Mouse (Mus musculus): ENCODE results near the gene Cpeb4. TPM values are rescaled to one million over a fixed set of nuclear protein-coding genes. Genes with fewer than 3 reads are reported as not detected.
"Not testable (repeated sequence)": the region's sequence is repeated elsewhere in the genome, so short reads cannot be mapped to it uniquely, and the experiment has no call there.

The Cpeb4 gene
- total RNA-seq, 1 experiment from 2014 or later: 51.0 TPM

DNA sequence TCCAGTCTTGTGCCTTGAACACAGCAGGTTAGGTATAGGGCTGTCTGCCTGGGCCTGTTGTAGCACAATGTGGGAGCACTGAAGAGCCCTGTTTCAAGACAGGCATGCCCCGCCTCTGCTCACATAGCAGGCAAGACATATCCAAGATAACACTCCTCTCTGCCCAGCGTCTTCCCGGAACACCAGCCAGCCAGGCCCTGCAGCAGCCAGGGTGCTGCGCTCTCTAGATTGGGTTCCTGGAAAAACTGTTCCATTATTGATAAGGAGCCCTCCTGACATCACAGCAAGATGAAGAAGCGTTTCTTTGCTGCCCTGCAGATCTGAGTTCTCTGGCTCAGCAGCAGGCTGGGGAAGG lies 28.2 kb upstream of the Cpeb4 start:
- ATAC-seq (ENCODE audit: extremely low read depth, insufficient number of reproducible peaks, low FRiP score, poor library complexity, severe bottlenecking): no peak

- not testable (repeated sequence) for ATAC-seq (ENCODE audit: extremely low read depth, insufficient number of reproducible peaks, low FRiP score, poor library complexity, severe bottlenecking)
Measured at GRCm38 (mm10) chr11:31845111-31845510, 26.9 kb upstream of the Cpeb4 start.

DNA sequence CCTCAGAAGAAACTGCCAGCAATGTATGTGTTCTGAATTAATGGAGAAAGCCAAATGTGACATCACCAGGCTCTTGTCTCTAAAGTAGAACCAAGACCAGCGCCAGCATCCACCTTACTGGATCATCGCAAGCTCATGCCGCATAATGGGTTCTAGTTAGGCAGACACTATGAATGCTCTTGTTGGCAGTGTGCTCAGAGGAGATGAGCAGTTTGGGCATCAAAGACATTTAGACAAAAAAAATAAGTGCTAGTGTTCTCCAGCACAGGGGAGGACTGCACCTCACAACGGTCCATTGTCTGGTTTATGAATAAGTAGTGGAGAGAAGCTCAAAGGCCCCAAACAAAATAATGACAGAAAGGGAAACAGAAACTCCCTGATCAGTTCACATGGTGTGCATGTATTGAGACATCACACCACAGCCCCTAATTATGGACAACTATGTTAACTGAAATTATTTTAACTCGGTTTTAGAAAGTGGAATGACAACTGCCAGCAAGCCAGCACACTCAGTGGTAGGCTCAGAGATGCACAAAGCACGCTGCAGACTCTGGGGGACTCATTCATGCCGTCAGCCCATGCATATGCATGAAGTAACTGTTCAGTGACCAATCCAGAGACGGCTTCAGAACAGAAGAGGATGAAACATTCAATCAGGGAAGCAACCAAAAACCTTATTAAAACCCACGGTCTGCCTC lies 25.1 kb upstream of the Cpeb4 start:
- no peak for ATAC-seq (ENCODE audit: extremely low read depth, insufficient number of reproducible peaks, low FRiP score, poor library complexity, severe bottlenecking)

GRCm38 (mm10) chr11:31847469-31847805 lies 24.6 kb upstream of the Cpeb4 start:
- ATAC-seq (ENCODE audit: extremely low read depth, insufficient number of reproducible peaks, low FRiP score, poor library complexity, severe bottlenecking): no peak

GRCm38 (mm10) chr11:31848725-31849124 lies 23.3 kb upstream of the Cpeb4 start:
- ATAC-seq (ENCODE audit: extremely low read depth, insufficient number of reproducible peaks, low FRiP score, poor library complexity, severe bottlenecking): no peak

DNA sequence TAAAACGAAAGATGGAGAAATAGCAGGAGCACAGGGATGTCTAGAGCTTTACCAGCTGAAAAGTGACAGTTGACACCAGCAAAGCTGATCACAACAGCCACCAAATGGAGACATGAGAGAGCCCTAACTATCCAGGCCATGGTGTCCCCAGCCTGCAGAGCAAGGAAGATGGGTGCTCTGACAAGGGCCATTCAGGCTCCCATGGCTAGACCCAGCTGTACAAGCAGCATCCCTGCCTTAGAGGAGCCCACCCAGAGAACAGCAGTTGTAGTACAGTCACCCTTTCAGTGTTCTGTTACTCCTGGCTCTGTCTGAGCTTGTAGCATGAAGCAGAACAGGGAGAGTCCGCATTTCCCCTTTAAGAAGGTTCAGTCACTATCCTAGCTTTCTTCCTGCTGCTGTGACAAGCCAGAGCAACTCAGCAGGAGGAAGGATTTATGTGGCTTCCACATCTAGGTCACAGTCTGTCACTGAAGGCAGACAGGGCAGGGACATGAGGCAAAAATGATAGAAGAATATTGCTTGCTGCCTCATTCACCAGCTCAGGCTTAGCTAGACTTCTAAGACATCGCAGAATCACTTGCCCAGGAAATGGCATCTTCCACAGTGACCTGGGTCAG lies 21.7 kb upstream of the Cpeb4 start:
- ATAC-seq (ENCODE audit: extremely low read depth, insufficient number of reproducible peaks, low FRiP score, poor library complexity, severe bottlenecking): no peak

DNA sequence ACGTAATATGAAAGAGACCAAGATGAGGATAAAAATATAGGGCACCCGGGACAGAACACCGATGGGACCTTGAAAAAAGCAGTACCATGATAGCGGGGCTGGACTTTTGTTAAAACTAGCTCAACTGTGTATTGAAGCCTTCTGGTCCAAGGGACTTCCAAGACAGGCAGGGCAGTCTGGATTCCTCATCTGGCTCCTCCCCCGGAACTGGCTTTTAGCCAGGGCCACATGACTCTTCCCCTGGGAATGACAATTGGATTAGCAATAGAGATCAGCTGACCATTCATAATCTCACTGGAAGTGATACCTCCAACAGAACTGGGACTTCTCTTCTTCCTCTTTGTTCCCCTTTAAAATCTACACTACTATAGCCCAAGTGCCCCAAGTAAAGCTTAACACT lies 21.0 kb upstream of the Cpeb4 start:
- no peak for ATAC-seq (ENCODE audit: extremely low read depth, insufficient number of reproducible peaks, low FRiP score, poor library complexity, severe bottlenecking)

- no peak for ATAC-seq (ENCODE audit: extremely low read depth, insufficient number of reproducible peaks, low FRiP score, poor library complexity, severe bottlenecking)
Measured at GRCm38 (mm10) chr11:31851702-31852560, 20.1 kb upstream of the Cpeb4 start.

GRCm38 (mm10) chr11:31854955-31855354 lies 17.1 kb upstream of the Cpeb4 start:
- ATAC-seq (ENCODE audit: extremely low read depth, insufficient number of reproducible peaks, low FRiP score, poor library complexity, severe bottlenecking): no peak

DNA sequence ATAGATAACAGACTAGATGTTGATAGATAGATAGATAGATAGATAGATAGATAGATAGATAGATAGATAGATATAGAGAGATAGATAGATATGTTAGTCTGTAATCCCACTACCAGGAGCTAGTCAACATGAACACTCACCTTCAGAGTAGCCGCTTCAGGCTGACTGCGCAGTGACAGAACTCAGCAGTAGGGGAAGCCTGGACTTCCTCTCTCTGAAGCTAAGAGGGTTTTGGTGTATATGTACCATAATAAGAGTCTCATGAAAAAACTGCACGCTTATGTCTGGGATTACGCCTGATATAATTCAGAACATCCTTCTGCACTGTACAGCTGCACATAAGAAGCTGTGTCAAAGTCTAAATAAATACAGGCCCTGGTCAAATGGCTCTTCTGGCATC lies 14.5 kb upstream of the Cpeb4 start:
- no peak for ATAC-seq (ENCODE audit: extremely low read depth, insufficient number of reproducible peaks, low FRiP score, poor library complexity, severe bottlenecking)

GRCm38 (mm10) chr11:31861149-31861890 lies 10.7 kb upstream of the Cpeb4 start:
- ATAC-seq (ENCODE audit: extremely low read depth, insufficient number of reproducible peaks, low FRiP score, poor library complexity, severe bottlenecking): no peak

GRCm38 (mm10) chr11:31867976-31868375 lies 4.0 kb upstream of the Cpeb4 start:
- ATAC-seq (ENCODE audit: extremely low read depth, insufficient number of reproducible peaks, low FRiP score, poor library complexity, severe bottlenecking): no peak

DNA sequence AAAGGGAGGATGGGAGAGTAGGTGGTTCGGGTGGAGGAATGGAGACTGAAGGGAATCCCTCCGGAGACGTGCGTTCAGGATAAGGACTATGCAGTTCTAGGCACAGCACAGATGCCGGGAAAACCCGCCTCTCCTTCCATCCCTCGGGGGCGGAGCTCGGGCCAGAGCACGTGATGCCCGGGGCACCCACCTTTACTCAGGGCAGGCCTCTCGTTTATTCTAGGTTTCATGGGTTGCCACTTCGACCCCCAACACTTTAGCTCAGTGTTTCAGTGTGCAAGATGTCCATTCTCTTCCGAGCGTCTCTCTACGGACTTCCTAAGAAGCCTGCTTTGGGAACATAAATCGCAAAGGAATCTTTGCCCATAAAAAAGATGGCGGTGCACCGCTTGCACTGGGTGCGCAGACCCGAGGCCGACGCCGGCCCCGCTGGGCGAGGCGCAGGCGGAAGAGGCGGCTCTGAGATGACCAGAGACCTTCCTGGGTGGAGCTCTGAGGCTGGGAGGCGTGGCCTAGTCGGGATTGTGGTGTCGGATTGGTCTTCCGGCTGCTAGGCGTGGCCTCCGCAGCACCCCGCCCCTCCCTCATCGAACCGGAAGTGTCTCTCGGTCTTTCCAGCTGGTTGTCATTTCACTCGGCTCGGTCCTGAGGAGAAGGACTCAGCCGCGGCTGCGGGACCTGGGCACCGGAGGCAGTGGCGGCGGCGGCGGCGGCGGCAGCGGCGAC lies 1.6 kb upstream of the Cpeb4 start:
- ATAC-seq (ENCODE audit: extremely low read depth, insufficient number of reproducible peaks, low FRiP score, poor library complexity, severe bottlenecking): peak; percentile 99

- ATAC-seq (ENCODE audit: extremely low read depth, insufficient number of reproducible peaks, low FRiP score, poor library complexity, severe bottlenecking): no peak
Measured at GRCm38 (mm10) chr11:31871135-31871541, 873 bp upstream of the Cpeb4 start.

DNA sequence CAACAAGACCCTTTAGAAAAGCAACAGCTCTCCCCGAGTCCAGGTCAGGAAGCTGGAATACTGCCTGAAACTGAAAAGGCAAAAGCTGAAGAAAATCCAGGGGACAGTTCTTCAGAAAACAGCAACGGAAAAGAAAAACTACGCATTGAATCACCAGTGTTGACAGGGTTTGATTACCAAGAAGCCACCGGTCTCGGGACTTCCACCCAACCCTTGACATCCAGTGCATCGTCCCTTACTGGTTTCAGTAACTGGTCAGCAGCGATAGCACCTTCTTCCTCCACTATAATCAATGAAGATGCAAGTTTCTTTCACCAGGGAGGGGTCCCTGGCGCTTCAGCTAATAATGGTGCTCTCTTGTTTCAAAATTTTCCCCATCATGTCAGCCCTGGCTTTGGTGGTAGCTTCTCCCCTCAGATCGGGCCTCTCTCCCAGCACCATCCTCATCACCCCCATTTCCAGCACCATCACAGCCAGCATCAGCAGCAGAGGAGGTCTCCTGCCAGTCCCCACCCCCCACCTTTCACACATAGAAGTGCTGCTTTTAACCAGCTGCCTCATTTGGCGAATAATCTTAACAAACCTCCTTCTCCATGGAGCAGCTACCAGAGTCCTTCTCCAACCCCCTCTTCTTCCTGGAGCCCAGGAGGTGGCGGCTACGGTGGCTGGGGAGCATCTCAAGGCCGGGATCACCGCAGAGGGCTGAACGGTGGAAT lies 693 bp downstream of the Cpeb4 start:
- no peak for ATAC-seq (ENCODE audit: extremely low read depth, insufficient number of reproducible peaks, low FRiP score, poor library complexity, severe bottlenecking)

DNA sequence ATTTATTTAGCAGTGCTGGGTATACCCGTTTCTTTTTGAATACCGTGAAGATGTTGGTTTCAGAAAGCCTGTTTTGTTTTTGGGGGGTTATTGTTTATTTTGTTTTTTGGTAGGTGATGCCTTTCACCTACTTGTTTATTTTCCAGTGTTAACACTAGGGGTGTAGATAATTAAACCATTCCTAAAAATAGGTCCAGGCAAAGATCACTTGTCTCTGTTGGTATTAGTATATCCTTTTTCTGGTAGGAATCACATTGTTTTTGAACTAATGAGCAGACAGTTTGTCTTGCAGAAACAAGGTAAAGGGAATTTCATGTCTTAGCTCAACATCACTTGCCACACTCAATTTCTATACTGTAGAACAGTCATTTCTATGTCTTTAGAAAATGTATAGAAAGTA lies 2.1 kb downstream of the Cpeb4 start:
- ATAC-seq (ENCODE audit: extremely low read depth, insufficient number of reproducible peaks, low FRiP score, poor library complexity, severe bottlenecking): no peak

- no peak for ATAC-seq (ENCODE audit: extremely low read depth, insufficient number of reproducible peaks, low FRiP score, poor library complexity, severe bottlenecking)
Measured at GRCm38 (mm10) chr11:31883671-31884070, 11.7 kb downstream of the Cpeb4 start.

DNA sequence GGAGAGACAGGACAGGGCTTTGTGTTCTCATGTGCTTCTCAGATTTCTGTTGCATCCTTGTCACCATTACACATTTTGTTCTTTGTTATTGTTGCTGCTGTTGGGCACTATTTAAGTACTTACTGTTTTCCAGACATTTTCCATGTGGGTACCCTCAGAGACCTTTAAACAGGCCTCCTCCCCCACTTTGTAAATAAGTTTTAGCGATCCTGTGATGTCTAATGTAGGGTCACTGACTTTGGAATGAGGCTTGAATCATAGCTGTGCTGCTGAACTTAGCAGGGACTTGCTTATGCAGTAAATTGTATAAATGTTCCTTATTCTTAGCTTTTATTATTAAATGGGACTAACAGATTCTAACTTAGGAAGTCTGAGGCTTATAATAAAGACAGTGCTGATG lies 13.8 kb downstream of the Cpeb4 start:
- no peak for ATAC-seq (ENCODE audit: extremely low read depth, insufficient number of reproducible peaks, low FRiP score, poor library complexity, severe bottlenecking)
